Mouse (Mus musculus) erythroblast, embryonic 14.5 days (primary cell): ENCODE measurements around the gene Mbnl3.

Experiments
- GATA1 ChIP-seq: IDR thresholded peaks from 2 replicates; pipeline ENCODE4 v1.6.1; 2012; ENCODE audit warnings: low read length, inconsistent platforms, mixed read lengths
- TAL1 ChIP-seq: IDR thresholded peaks from 3 replicates; pipeline ENCODE4 v1.6.1; 2012; ENCODE audit warnings: low read length, inconsistent platforms, mixed read lengths

GRCm38 (mm10) chrX:51140055-51140454 is 66.3 kb downstream of the Mbnl3 start:
- no peak for TF ChIP-seq GATA1
- no peak for TF ChIP-seq TAL1
